Mouse (Mus musculus) bone marrow macrophage, adult 2 months (primary cell): ENCODE measurements around the gene Adgrl3.

Experiments
- CTCF ChIP-seq: IDR thresholded peaks from 2 replicates; pipeline ENCODE4 v1.5.1; 2012; ENCODE audit warnings: low read depth, mild to moderate bottlenecking, low read length, moderate library complexity
- POLR2A ChIP-seq: IDR thresholded peaks from 2 replicates; pipeline ENCODE4 v1.6.1; 2012; ENCODE audit warnings: mild to moderate bottlenecking, low read depth, low read length, borderline replicate concordance

DNA sequence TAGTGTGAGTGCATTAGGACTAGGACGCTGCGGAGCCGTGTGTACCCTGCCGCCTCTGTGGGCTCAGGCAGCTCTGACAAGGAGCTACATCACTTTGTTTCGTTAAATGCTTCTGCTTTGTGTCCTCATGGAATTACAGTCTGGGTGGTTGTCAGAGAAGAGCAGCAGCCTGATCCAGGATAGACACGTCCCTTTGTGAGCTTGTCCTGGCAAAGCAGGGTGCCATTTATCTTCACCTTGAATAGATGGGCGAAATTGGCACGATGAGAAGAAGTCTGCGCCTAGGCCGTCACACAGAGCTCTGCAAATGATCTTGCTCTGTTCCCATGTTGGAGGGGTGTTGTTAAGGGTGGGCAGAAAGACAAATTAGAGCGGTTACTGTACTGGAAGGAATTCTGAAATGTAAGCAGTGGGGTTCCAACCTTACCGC, 504.6 kb downstream of the Adgrl3 start:
- no peak for TF ChIP-seq CTCF
- TF ChIP-seq POLR2A, result no peak
